In genomic region chr15:98928598-98929240, GRCm38 (mm10) we compare ENCODE assay signal across 1 mouse cellular context.
A peak's percentile ranks its signal among the peaks of the same experiment; 100 is the strongest.
TF ChIP-seq lines count a peak whose summit lies in the region.

No protein-coding gene starts in this region.

TF ChIP-seq in C2C12, 6 proteins besides CTCF, POLR2A, EP300 and RAD21:
- TF ChIP-seq USF1 (IDR thresholded peaks at IDR 0.05; ENCODE audit: low read depth) (no peak), CEBPB (IDR thresholded peaks at IDR 0.05; ENCODE audit: low read depth) (peak; percentile 19)
